Mouse (Mus musculus): ENCODE results near the gene Mapk1ip1l. TPM values are rescaled to one million over a fixed set of nuclear protein-coding genes. Genes with fewer than 3 reads are reported as not detected.

The Mapk1ip1l gene
- total and polyA plus RNA-seq, 3 experiments, result 36.6 to 80.9 (median 51.5) TPM

GRCm38 (mm10) chr14:47325965-47326761, 28.1 kb downstream of the Mapk1ip1l start:
- dilution Hi-C loops (cut with MboI; ENCODE audit: extremely low pct_ligation_motif_present, extremely low pct_unique_long_range_greater_than_20kb, low sequenced_read_pairs), result no loop called here
- Histone ChIP-seq H3K9ac (ENCODE audit: insufficient read depth, low read depth) (no peak overlapping the region), H3K9me3 (replicated peaks; ENCODE audit: low read length) (no peaks in the 10 kb centered on the region), H3K79me2 (replicated peaks; ENCODE audit: control insufficient read depth, extremely low read depth, insufficient read depth, poor library complexity, severe bottlenecking) (no peaks in the 10 kb centered on the region), H3K4me3 (replicated peaks in 1 of 3; ENCODE audit: low read depth in 2 of 3, low read length in 2 of 3, poor library complexity in 1 of 3) (no peak overlapping the region), H3K27me3 (replicated peaks) (no peaks in the 10 kb centered on the region), H3K36me3 (replicated peaks in 1 of 2; ENCODE audit: control insufficient read depth in 1 of 2, insufficient read depth in 1 of 2, low read length in 1 of 2) (peaks cover 6 to 24% of the 10 kb centered on the region in 2 experiments), H3K4me2 (ENCODE audit: insufficient read depth, low read depth, poor library complexity, severe bottlenecking) (no peak overlapping the region), H3K4me1 (ENCODE audit: control insufficient read depth in 1 of 2, insufficient read depth in 2 of 2) (peaks cover 0 to 5% of the 10 kb centered on the region in 2 experiments; a peak in 2 of 4 replicates), H3K27ac (ENCODE audit: insufficient read depth, low read depth) (no peak overlapping the region)
- in situ Hi-C loops (cut with MboI; ENCODE audit: low pct_ligation_motif_present, low pct_unique_long_range_greater_than_20kb, low sequenced_read_pairs), result no loop called here
- no peak for TF ChIP-seq IRF4 (IDR thresholded peaks at IDR 0.05; ENCODE audit: low read depth, low read length)
- TF ChIP-seq MAFK (IDR thresholded peaks at IDR 0.05; ENCODE audit: insufficient replicate concordance, low read length), result peak; percentile 25; the same call in 1 of the 2 replicates
- DNase-seq (ENCODE audit: extremely low read depth), result no peak

- Histone ChIP-seq H3K4me3 (replicated peaks in 1 of 3; ENCODE audit: low read depth in 2 of 3, low read length in 2 of 3, poor library complexity in 1 of 3) (no peak overlapping the region), H3K27me3 (replicated peaks) (no peaks in the 10 kb centered on the region), H3K4me2 (ENCODE audit: insufficient read depth, low read depth, poor library complexity, severe bottlenecking) (no peak overlapping the region), H3K9ac (ENCODE audit: insufficient read depth, low read depth) (no peak overlapping the region), H3K9me3 (replicated peaks; ENCODE audit: low read length) (no peaks in the 10 kb centered on the region), H3K27ac (ENCODE audit: insufficient read depth, low read depth) (no peak overlapping the region), H3K79me2 (replicated peaks; ENCODE audit: control insufficient read depth, extremely low read depth, insufficient read depth, poor library complexity, severe bottlenecking) (no peaks in the 10 kb centered on the region), H3K4me1 (ENCODE audit: control insufficient read depth in 1 of 2, insufficient read depth in 2 of 2) (peaks cover 0 to 5% of the 10 kb centered on the region in 2 experiments; a peak in 2 of 4 replicates), H3K36me3 (replicated peaks in 1 of 2; ENCODE audit: control insufficient read depth in 1 of 2, insufficient read depth in 1 of 2, low read length in 1 of 2) (peaks cover 4 to 23% of the 10 kb centered on the region in 2 experiments)
- no peak for DNase-seq (ENCODE audit: extremely low read depth)
- in situ Hi-C loops (cut with MboI; ENCODE audit: low pct_ligation_motif_present, low pct_unique_long_range_greater_than_20kb, low sequenced_read_pairs) (no loop called here), dilution Hi-C loops (cut with MboI; ENCODE audit: extremely low pct_ligation_motif_present, extremely low pct_unique_long_range_greater_than_20kb, low sequenced_read_pairs) (no loop called here)
- TF ChIP-seq IRF4 (IDR thresholded peaks at IDR 0.05; ENCODE audit: low read depth, low read length) (no peak), JUN (IDR thresholded peaks at IDR 0.05; ENCODE audit: insufficient read depth, low read depth, low read length) (no peak), BHLHE40 (IDR thresholded peaks at IDR 0.05; ENCODE audit: low read depth, low read length) (no peak), KAT2A (IDR thresholded peaks at IDR 0.05; ENCODE audit: insufficient replicate concordance, low read length) (no peak), ZMIZ1 (IDR thresholded peaks at IDR 0.05; ENCODE audit: low read depth, low read length) (no peak), MYC (IDR thresholded peaks at IDR 0.05; ENCODE audit: low read depth, low read length) (no peak)
Measured at GRCm38 (mm10) chr14:47327347-47327746, 29.3 kb downstream of the Mapk1ip1l start.

DNA sequence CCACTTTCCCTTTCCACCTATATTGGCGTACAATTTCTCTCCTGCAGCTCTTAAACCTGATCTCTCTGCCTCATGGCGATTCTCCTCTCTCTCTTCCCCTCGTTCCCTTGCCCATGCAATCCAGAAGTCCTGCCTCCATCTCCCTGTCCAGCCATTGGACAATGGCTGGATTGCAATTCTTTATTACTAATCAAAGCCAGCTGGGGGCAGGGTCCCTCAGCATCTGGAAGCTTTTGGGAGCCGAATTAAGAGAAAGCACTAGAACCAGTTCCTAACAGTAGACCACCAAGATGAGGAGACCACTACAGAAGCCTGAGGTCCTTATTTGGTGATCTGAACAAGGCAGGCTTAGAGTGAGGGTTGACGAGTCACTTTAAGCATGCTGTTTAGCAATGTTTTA, 33.9 kb downstream of the Mapk1ip1l start:
- Histone ChIP-seq H3K27ac (ENCODE audit: insufficient read depth, low read depth) (no peak overlapping the region), H3K4me3 (replicated peaks in 1 of 3; ENCODE audit: low read depth in 2 of 3, low read length in 2 of 3, poor library complexity in 1 of 3) (no peak overlapping the region), H3K9me3 (replicated peaks; ENCODE audit: low read length) (no peaks in the 10 kb centered on the region), H3K36me3 (replicated peaks in 1 of 2; ENCODE audit: control insufficient read depth in 1 of 2, insufficient read depth in 1 of 2, low read length in 1 of 2) (no peaks in the 10 kb centered on the region), H3K27me3 (replicated peaks) (no peaks in the 10 kb centered on the region), H3K4me2 (ENCODE audit: insufficient read depth, low read depth, poor library complexity, severe bottlenecking) (no peak overlapping the region), H3K4me1 (ENCODE audit: control insufficient read depth in 1 of 2, insufficient read depth in 2 of 2) (peaks cover 0 to 7% of the 10 kb centered on the region in 2 experiments; a peak in 2 of 4 replicates), H3K9ac (ENCODE audit: insufficient read depth, low read depth) (no peak overlapping the region), H3K79me2 (replicated peaks; ENCODE audit: control insufficient read depth, extremely low read depth, insufficient read depth, poor library complexity, severe bottlenecking) (no peaks in the 10 kb centered on the region)
- in situ Hi-C loops (cut with MboI; ENCODE audit: low pct_ligation_motif_present, low pct_unique_long_range_greater_than_20kb, low sequenced_read_pairs) (no loop called here), dilution Hi-C loops (cut with MboI; ENCODE audit: extremely low pct_ligation_motif_present, extremely low pct_unique_long_range_greater_than_20kb, low sequenced_read_pairs) (no loop called here)
- no peak for TF ChIP-seq POLR2A (IDR thresholded peaks at IDR 0.05; ENCODE audit: low read depth, low read length)
- no peak for TF ChIP-seq RCOR1 (conservative IDR thresholded peaks at IDR 0.05; ENCODE audit: low read depth, low read length)
- TF ChIP-seq HCFC1 (IDR thresholded peaks at IDR 0.05; ENCODE audit: low read depth, low read length), result no peak
- TF ChIP-seq CTCF (conservative IDR thresholded peaks at IDR 0.05 in 1 of 2, IDR thresholded peaks at IDR 0.05 in 1 of 2; ENCODE audit: low read depth in 2 of 2, low read length in 2 of 2), result no peak
- TF ChIP-seq MAX (IDR thresholded peaks at IDR 0.05; ENCODE audit: low read length), result no peak
- no peak for TF ChIP-seq RAD21 (IDR thresholded peaks at IDR 0.05; ENCODE audit: low read depth, low read length)
- no peak for TF ChIP-seq MXI1 (IDR thresholded peaks at IDR 0.05; ENCODE audit: low read depth, low read length)
- no peak for TF ChIP-seq KAT2A (IDR thresholded peaks at IDR 0.05; ENCODE audit: insufficient replicate concordance, low read length)
- TF ChIP-seq BHLHE40 (IDR thresholded peaks at IDR 0.05; ENCODE audit: low read depth, low read length), result no peak
- no peak for TF ChIP-seq CHD2 (IDR thresholded peaks at IDR 0.05; ENCODE audit: low read length)
- no peak for TF ChIP-seq E2F4 (IDR thresholded peaks at IDR 0.05; ENCODE audit: insufficient replicate concordance, low read depth, low read length)
- no peak for TF ChIP-seq USF2 (conservative IDR thresholded peaks at IDR 0.05; ENCODE audit: low read depth, low read length)
- no peak for TF ChIP-seq PAX5 (IDR thresholded peaks at IDR 0.05; ENCODE audit: low read length)
- TF ChIP-seq UBTF (IDR thresholded peaks at IDR 0.05; ENCODE audit: low read depth, low read length), result no peak
- TF ChIP-seq GABPA (IDR thresholded peaks at IDR 0.05; ENCODE audit: insufficient replicate concordance, low read depth, low read length), result no peak
- TF ChIP-seq TCF12 (IDR thresholded peaks at IDR 0.05; ENCODE audit: low read depth, low read length), result no peak
- TF ChIP-seq POLR2AphosphoS2 (IDR thresholded peaks at IDR 0.05; ENCODE audit: low read depth, low read length), result no peak
- no peak for TF ChIP-seq SIN3A (IDR thresholded peaks at IDR 0.05; ENCODE audit: low read length)
- no peak for TF ChIP-seq MAFK (IDR thresholded peaks at IDR 0.05; ENCODE audit: insufficient replicate concordance, low read length)
- no peak for DNase-seq (ENCODE audit: extremely low read depth)
